ENCODE assay signal across 8 mouse cellular contexts in the genomic region with DNA sequence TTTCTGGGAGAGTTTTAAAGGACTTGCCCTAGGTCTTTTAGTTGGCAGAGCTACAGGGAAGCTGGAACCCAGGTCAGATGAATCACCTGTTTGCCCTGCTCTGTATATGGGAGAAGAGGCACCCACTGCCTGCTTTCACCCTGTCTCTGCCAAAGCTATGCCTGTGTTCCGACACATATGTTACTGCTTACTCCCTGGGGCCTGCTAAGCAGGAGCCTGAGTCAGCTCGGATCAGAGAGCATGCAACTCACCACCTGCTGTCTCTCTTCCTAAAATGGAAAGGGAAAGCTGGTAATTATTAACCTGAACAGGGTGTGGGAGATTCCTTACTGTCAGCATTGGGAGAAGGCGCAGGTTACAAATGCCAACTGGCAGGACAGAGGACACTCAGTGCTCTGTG. TPM values are rescaled to one million over a fixed set of nuclear protein-coding genes. Genes with fewer than 3 reads are reported as not detected.
DNase-seq lines count a peak whose midpoint lies in the region; ATAC-seq lines count a peak whose summit lies in the region.

No protein-coding gene starts in this region.

- H3K9me3 ChIP-seq in forebrain, embryonic 12.5 days, result no peaks in the 10 kb centered on the region
- H3K9me3 ChIP-seq in lung, embryonic 15.5 days, result no peaks in the 10 kb centered on the region

- H3K4me1 ChIP-seq in forebrain, embryonic 12.5 days, result peaks cover 27% of the 10 kb centered on the region
- H3K4me1 ChIP-seq in lung, embryonic 15.5 days, result peaks cover 31% of the 10 kb centered on the region

- H3K27ac ChIP-seq in forebrain, embryonic 12.5 days, result peak overlapping the region; percentile 99
- peak overlapping the region; percentile 100 for H3K27ac ChIP-seq in lung, embryonic 15.5 days

- peak; percentile 42 for DNase-seq in embryo, embryonic 10.5 days (ENCODE audit: low spot score)
- DNase-seq in embryo, embryonic 11 days, result no peak
- peak; percentile 75 for DNase-seq in NIH3T3 (ENCODE audit: low read depth)
- peak; percentile 85 for DNase-seq in kidney, adult 11 months
- DNase-seq in T-cell, adult 2 months (ENCODE audit: low spot score), result no peak

- no peak for ATAC-seq in forebrain, embryonic 12.5 days (ENCODE audit: low FRiP score)
- no peak for ATAC-seq in lung, embryonic 15.5 days (ENCODE audit: borderline replicate concordance, extremely low read depth, low FRiP score, low TSS enrichment)
- ATAC-seq in activated CD4-positive, CD25-positive, alpha-beta regulatory T cell, adult 4 months, result no peak

- H3K36me3 ChIP-seq in forebrain, embryonic 12.5 days (replicated peaks), result no peaks in the 10 kb centered on the region
- H3K36me3 ChIP-seq in lung, embryonic 15.5 days, result no peaks in the 10 kb centered on the region

- no peak overlapping the region for H3K4me3 ChIP-seq in forebrain, embryonic 12.5 days (replicated peaks)
- H3K4me3 ChIP-seq in lung, embryonic 15.5 days, result 0 out of 2 replicates have a peak overlapping the region, but pooled peaks have one; percentile 48

- H3K9ac ChIP-seq in forebrain, embryonic 12.5 days, result no peak overlapping the region
- peak overlapping the region; percentile 50; the same call in 1 of the 2 replicates for H3K9ac ChIP-seq in lung, embryonic 15.5 days

- 56% methylated on average over 3 of the region's 3 CpGs for WGBS in forebrain, embryonic 12.5 days
- 56% methylated on average over 3 of the region's 3 CpGs for WGBS in lung, embryonic 15.5 days

- H3K4me2 ChIP-seq in forebrain, embryonic 12.5 days, result peak overlapping the region; percentile 54; the same call in 1 of the 2 replicates
- H3K4me2 ChIP-seq in lung, embryonic 15.5 days, result peak overlapping the region; percentile 62

- H3K27me3 ChIP-seq in forebrain, embryonic 12.5 days, result no peaks in the 10 kb centered on the region
- no peaks in the 10 kb centered on the region for H3K27me3 ChIP-seq in lung, embryonic 15.5 days

RNA-seq across cellular contexts. Expression of a gene that starts 2.2 kb away (rescaled TPM):
- polyA plus RNA-seq in forebrain, embryonic 12.5 days (2016; fragmentation: Nextera tagmentation; extraction: Ambion mirVana), result 426 and 438 TPM in 2 replicates
- polyA plus RNA-seq in lung, embryonic 15.5 days (2015; fragmentation: Nextera tagmentation; extraction: Ambion mirVana), result 263 and 267 TPM in 2 replicates
- polyA plus RNA-seq in activated CD4-positive, CD25-positive, alpha-beta regulatory T cell, adult 4 months (2017; shearing (Covaris generic)), result 10 to 100 TPM; 51.5 to 69.5 TPM

RNA-seq across cellular contexts. Expression of a gene that starts 59.5 kb away (rescaled TPM):
- polyA plus RNA-seq in forebrain, embryonic 12.5 days (2016; fragmentation: Nextera tagmentation; extraction: Ambion mirVana), result 359 and 369 TPM in 2 replicates
- 417 and 419 TPM in 2 replicates for polyA plus RNA-seq in lung, embryonic 15.5 days (2015; fragmentation: Nextera tagmentation; extraction: Ambion mirVana)
- 100 to 1,000 TPM; 268 TPM for polyA plus RNA-seq in activated CD4-positive, CD25-positive, alpha-beta regulatory T cell, adult 4 months (2017; shearing (Covaris generic))

Comparison
In these comparisons a context has a peak if more than half of its experiments do, and no peak if none do; other contexts are left out.
1. DNase-seq: peak in embryo, embryonic 10.5 days (single experiment), NIH3T3 (single experiment) and kidney, adult 11 months (single experiment); none in embryo, embryonic 11 days (single experiment) and T-cell, adult 2 months (single experiment).